In the genomic region with DNA sequence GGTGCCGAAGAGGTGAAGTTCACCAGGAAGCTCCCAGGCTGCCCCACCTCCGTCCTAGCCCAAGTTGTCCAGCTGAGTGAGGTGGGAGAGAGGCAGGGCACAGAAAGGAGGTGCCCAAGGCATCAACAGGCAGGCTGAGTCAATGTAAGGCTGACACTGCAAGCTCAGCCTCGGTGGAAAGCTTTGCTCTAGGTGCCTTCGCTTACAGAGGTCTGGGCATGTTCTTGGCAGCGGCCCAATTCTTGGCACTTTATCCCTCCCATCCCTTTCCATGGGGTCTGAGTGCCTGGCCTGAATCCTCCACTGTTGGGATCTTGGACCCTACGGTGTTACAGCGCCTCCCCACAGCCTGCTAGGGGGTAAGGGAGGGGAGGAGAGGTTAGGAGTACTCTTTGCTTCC, we compare ENCODE assay signal across 10 mouse cellular contexts. TPM values are rescaled to one million over a fixed set of nuclear protein-coding genes. Genes with fewer than 3 reads are reported as not detected.
DNase-seq lines count a peak whose midpoint lies in the region; ATAC-seq lines count a peak whose summit lies in the region.
"Had no signal": no experiment of that assay in that cellular context is flagged by ENCODE, and none has a peak within 500 bp of the region (broad histone marks: within the 10 kb centered on the region; RNA-seq: fewer than 3 reads in every experiment).

No protein-coding gene starts in this region.

- ATAC-seq in kidney, embryonic 15.5 days (replicated peaks; ENCODE audit: low FRiP score), result no peak
- ATAC-seq in kidney, embryonic 14.5 days (ENCODE audit: low FRiP score, low TSS enrichment), result no peak
- no peak for ATAC-seq in embryonic facial prominence, embryonic 11.5 days (replicated peaks; ENCODE audit: insufficient number of reproducible peaks, low FRiP score, low TSS enrichment, low read depth)
- ATAC-seq in liver, embryonic 11.5 days (replicated peaks; ENCODE audit: low FRiP score), result no peak
- ATAC-seq: midbrain, embryonic 15.5 days had no signal

- no peaks in the 10 kb centered on the region for H3K27me3 ChIP-seq in kidney, embryonic 15.5 days
- H3K27me3 ChIP-seq in kidney, embryonic 14.5 days (ENCODE audit: control insufficient read depth, insufficient read depth, low read length), result no peaks in the 10 kb centered on the region
- no peaks in the 10 kb centered on the region for H3K27me3 ChIP-seq in embryonic facial prominence, embryonic 11.5 days (ENCODE audit: control insufficient read depth, insufficient read depth, low read length)
- H3K27me3 ChIP-seq in liver, embryonic 11.5 days (replicated peaks; ENCODE audit: control insufficient read depth, insufficient read depth, low read length), result no peaks in the 10 kb centered on the region
- H3K27me3 ChIP-seq: midbrain, embryonic 15.5 days had no signal

- no peak overlapping the region for H3K4me3 ChIP-seq in kidney, embryonic 15.5 days (replicated peaks)
- no peak overlapping the region for H3K4me3 ChIP-seq in kidney, embryonic 14.5 days (ENCODE audit: low read length)
- no peak overlapping the region for H3K4me3 ChIP-seq in embryonic facial prominence, embryonic 11.5 days (ENCODE audit: low read depth, low read length)
- no peak overlapping the region for H3K4me3 ChIP-seq in liver, embryonic 11.5 days (ENCODE audit: low read depth, low read length)
- H3K4me3 ChIP-seq: midbrain, embryonic 15.5 days had no signal

- H3K9me3 ChIP-seq in kidney, embryonic 15.5 days (replicated peaks), result no peaks in the 10 kb centered on the region
- H3K9me3 ChIP-seq in kidney, embryonic 14.5 days (ENCODE audit: control insufficient read depth, low read length), result no peaks in the 10 kb centered on the region
- H3K9me3 ChIP-seq in embryonic facial prominence, embryonic 11.5 days (replicated peaks; ENCODE audit: control insufficient read depth, low read length), result no peaks in the 10 kb centered on the region
- H3K9me3 ChIP-seq in liver, embryonic 11.5 days (ENCODE audit: control insufficient read depth, low read length), result no peaks in the 10 kb centered on the region
- H3K9me3 ChIP-seq: midbrain, embryonic 15.5 days had no signal

- no peak overlapping the region for H3K9ac ChIP-seq in kidney, embryonic 15.5 days
- H3K9ac ChIP-seq in kidney, embryonic 14.5 days (ENCODE audit: low read depth, low read length), result no peak overlapping the region
- H3K9ac ChIP-seq in embryonic facial prominence, embryonic 11.5 days (replicated peaks; ENCODE audit: low read length), result no peak overlapping the region
- H3K9ac ChIP-seq in liver, embryonic 11.5 days (ENCODE audit: low read depth, low read length), result peak overlapping the region; percentile 45; the same call in 1 of the 2 replicates
- H3K9ac ChIP-seq: midbrain, embryonic 15.5 days had no signal

- no peaks in the 10 kb centered on the region for H3K36me3 ChIP-seq in kidney, embryonic 15.5 days
- H3K36me3 ChIP-seq in kidney, embryonic 14.5 days (ENCODE audit: control insufficient read depth, insufficient read depth, low read length), result no peaks in the 10 kb centered on the region
- no peaks in the 10 kb centered on the region for H3K36me3 ChIP-seq in embryonic facial prominence, embryonic 11.5 days (replicated peaks; ENCODE audit: control insufficient read depth, insufficient read depth, low read depth, low read length)
- no peaks in the 10 kb centered on the region for H3K36me3 ChIP-seq in liver, embryonic 11.5 days (ENCODE audit: control insufficient read depth, insufficient read depth, low read length)
- H3K36me3 ChIP-seq: midbrain, embryonic 15.5 days had no signal

- peak overlapping the region; percentile 22 for H3K4me2 ChIP-seq in kidney, embryonic 15.5 days
- no peak overlapping the region for H3K4me2 ChIP-seq in kidney, embryonic 14.5 days (replicated peaks; ENCODE audit: low read depth, low read length)
- H3K4me2 ChIP-seq in embryonic facial prominence, embryonic 11.5 days (ENCODE audit: low read depth, low read length), result no peak overlapping the region
- no peak overlapping the region; the same call in 1 of the 2 replicates for H3K4me2 ChIP-seq in liver, embryonic 11.5 days
- H3K4me2 ChIP-seq: midbrain, embryonic 15.5 days had no signal

- H3K4me1 ChIP-seq in kidney, embryonic 15.5 days, result peaks cover 31% of the 10 kb centered on the region
- H3K4me1 ChIP-seq in kidney, embryonic 14.5 days (ENCODE audit: control insufficient read depth, insufficient read depth, low read length), result peaks cover 7% of the 10 kb centered on the region
- H3K4me1 ChIP-seq in embryonic facial prominence, embryonic 11.5 days (ENCODE audit: control insufficient read depth, insufficient read depth, low read length), result peaks cover 3% of the 10 kb centered on the region; the same call in 1 of the 2 replicates
- peaks cover 40% of the 10 kb centered on the region for H3K4me1 ChIP-seq in liver, embryonic 11.5 days (replicated peaks; ENCODE audit: control insufficient read depth, insufficient read depth, low read length)

- H3K27ac ChIP-seq in kidney, embryonic 15.5 days, result peak overlapping the region; percentile 64
- no peak overlapping the region for H3K27ac ChIP-seq in kidney, embryonic 14.5 days (ENCODE audit: low read depth, low read length)
- 0 out of 2 replicates have a peak overlapping the region, but pooled peaks have one; percentile 3 for H3K27ac ChIP-seq in embryonic facial prominence, embryonic 11.5 days (replicated peaks; ENCODE audit: low read depth, low read length)
- H3K27ac ChIP-seq in liver, embryonic 11.5 days (ENCODE audit: low read depth, low read length), result peak overlapping the region; percentile 28; the same call in 1 of the 2 replicates
- H3K27ac ChIP-seq: midbrain, embryonic 15.5 days had no signal

- WGBS in kidney, embryonic 15.5 days, result 75% methylated on average over 7 of the region's 7 CpGs
- WGBS in kidney, embryonic 14.5 days, result 71% methylated on average over 7 of the region's 7 CpGs
- 84% methylated on average over 7 of the region's 7 CpGs for WGBS in embryonic facial prominence, embryonic 11.5 days
- 76% methylated on average over 7 of the region's 7 CpGs for WGBS in liver, embryonic 11.5 days

- peak; percentile 50 to 54 for DNase-seq in cerebellum, postnatal 10 days
- no peak for DNase-seq in cerebellum, adult 9-11 months
- no peak for DNase-seq in embryonic facial prominence, embryonic 11.5 days (ENCODE audit: low spot score)
- no peak for DNase-seq in liver, embryonic 11.5 days (ENCODE audit: low spot score)
- no peak for DNase-seq in spleen, adult 12 weeks (ENCODE audit: low spot score)
- no peak for DNase-seq in right cerebral cortex, postnatal 14 days

RNA-seq across cellular contexts. Expression of gene Egfl7, which starts 2.9 kb away (rescaled TPM):
- 218 and 219 TPM in 2 replicates for polyA plus RNA-seq in kidney, embryonic 15.5 days (2015; fragmentation: Nextera tagmentation; extraction: Ambion mirVana)
- 172 and 194 TPM in 2 replicates for polyA plus RNA-seq in kidney, embryonic 14.5 days (2014; fragmentation: Nextera tagmentation; extraction: Ambion mirVana)
- polyA plus RNA-seq in embryonic facial prominence, embryonic 11.5 days (2014; fragmentation: Nextera tagmentation; extraction: Ambion mirVana), result 54.3 and 74.6 TPM in 2 replicates
- polyA plus RNA-seq in liver, embryonic 11.5 days (2014; fragmentation: Nextera tagmentation; extraction: Ambion mirVana), result 161 and 181 TPM in 2 replicates

RNA-seq across cellular contexts. Expression of gene Gm20532, which starts 3.7 kb away (rescaled TPM):
- polyA plus RNA-seq in kidney, embryonic 15.5 days (2015; fragmentation: Nextera tagmentation; extraction: Ambion mirVana), result not detected in 2 replicates
- not detected in 2 replicates for polyA plus RNA-seq in kidney, embryonic 14.5 days (2014; fragmentation: Nextera tagmentation; extraction: Ambion mirVana)
- not detected in 2 replicates for polyA plus RNA-seq in embryonic facial prominence, embryonic 11.5 days (2014; fragmentation: Nextera tagmentation; extraction: Ambion mirVana)
- polyA plus RNA-seq in liver, embryonic 11.5 days (2014; fragmentation: Nextera tagmentation; extraction: Ambion mirVana), result not detected in 2 replicates
- polyA plus RNA-seq: midbrain, embryonic 15.5 days; testis, adult 2 months had no signal

RNA-seq across cellular contexts. Expression of gene Agpat2, which starts 21.5 kb away (rescaled TPM):
- 41.7 and 47.7 TPM in 2 replicates for polyA plus RNA-seq in kidney, embryonic 15.5 days (2015; fragmentation: Nextera tagmentation; extraction: Ambion mirVana)
- polyA plus RNA-seq in kidney, embryonic 14.5 days (2014; fragmentation: Nextera tagmentation; extraction: Ambion mirVana), result 30.0 and 41.4 TPM in 2 replicates
- polyA plus RNA-seq in embryonic facial prominence, embryonic 11.5 days (2014; fragmentation: Nextera tagmentation; extraction: Ambion mirVana), result 8.7 and 13.1 TPM in 2 replicates
- 36.1 and 40.1 TPM in 2 replicates for polyA plus RNA-seq in liver, embryonic 11.5 days (2014; fragmentation: Nextera tagmentation; extraction: Ambion mirVana)

RNA-seq across cellular contexts. Expression of gene Fam69b, which starts 45.5 kb away (rescaled TPM):
- polyA plus RNA-seq in kidney, embryonic 15.5 days (2015; fragmentation: Nextera tagmentation; extraction: Ambion mirVana), result 32.9 and 33.1 TPM in 2 replicates
- 30.3 and 39.1 TPM in 2 replicates for polyA plus RNA-seq in kidney, embryonic 14.5 days (2014; fragmentation: Nextera tagmentation; extraction: Ambion mirVana)
- 40.4 and 44.4 TPM in 2 replicates for polyA plus RNA-seq in embryonic facial prominence, embryonic 11.5 days (2014; fragmentation: Nextera tagmentation; extraction: Ambion mirVana)
- 10.5 and 11.1 TPM in 2 replicates for polyA plus RNA-seq in liver, embryonic 11.5 days (2014; fragmentation: Nextera tagmentation; extraction: Ambion mirVana)

Comparison
In these comparisons a context has a peak if more than half of its experiments do, and no peak if none do; other contexts are left out.
1. DNase-seq: peak in cerebellum, postnatal 10 days (2 of 2); none in cerebellum, adult 9-11 months (single experiment), embryonic facial prominence, embryonic 11.5 days (single experiment), liver, embryonic 11.5 days (single experiment), spleen, adult 12 weeks (single experiment) and right cerebral cortex, postnatal 14 days (single experiment).